Mouse (Mus musculus): ENCODE results near the gene Cand1.
A peak's percentile ranks its signal among the peaks of the same experiment; 100 is the strongest.

Cand1 gene

GRCm38 (mm10) chr10:119211251-119211650 lies 28.6 kb downstream of the Cand1 start:
- DNase-seq (ENCODE audit: low spot score), result no peak

GRCm38 (mm10) chr10:119206309-119206932 lies 33.4 kb downstream of the Cand1 start:
- DNase-seq (ENCODE audit: low spot score), result no peak

- DNase-seq (ENCODE audit: low spot score), result no peak
These were observed 34.6 kb downstream of the Cand1 start for GRCm38 (mm10) chr10:119205229-119205628.

- no peak for DNase-seq (ENCODE audit: low spot score)
These were observed 35.4 kb downstream of the Cand1 start for GRCm38 (mm10) chr10:119204334-119204946.

GRCm38 (mm10) chr10:119199864-119200263 lies 40.0 kb downstream of the Cand1 start:
- DNase-seq (ENCODE audit: low spot score), result no peak

- DNase-seq (ENCODE audit: low spot score), result no peak
These were observed 41.5 kb downstream of the Cand1 start for GRCm38 (mm10) chr10:119198186-119198880.

GRCm38 (mm10) chr10:119197621-119198150 lies 42.2 kb downstream of the Cand1 start:
- no peak for DNase-seq (ENCODE audit: low spot score)

- DNase-seq (ENCODE audit: low spot score), result peak; percentile 18
These were observed 47.1 kb downstream of the Cand1 start for GRCm38 (mm10) chr10:119192598-119193372.

- no peak for DNase-seq (ENCODE audit: low spot score)
These were observed 52.1 kb downstream of the Cand1 start for GRCm38 (mm10) chr10:119187720-119188119.

- no peak for DNase-seq (ENCODE audit: low spot score)
These were observed 70.2 kb downstream of the Cand1 start for GRCm38 (mm10) chr10:119169656-119170055.

- DNase-seq (ENCODE audit: low spot score), result no peak
These were observed 70.6 kb downstream of the Cand1 start for GRCm38 (mm10) chr10:119169237-119169636.

GRCm38 (mm10) chr10:119168791-119169190 lies 71.1 kb downstream of the Cand1 start:
- no peak for DNase-seq (ENCODE audit: low spot score)

GRCm38 (mm10) chr10:119167858-119168257 lies 72.0 kb downstream of the Cand1 start:
- DNase-seq (ENCODE audit: low spot score), result no peak

GRCm38 (mm10) chr10:119165051-119165450 lies 74.8 kb downstream of the Cand1 start:
- no peak for DNase-seq (ENCODE audit: low spot score)

GRCm38 (mm10) chr10:119161820-119162382 lies 78.0 kb downstream of the Cand1 start:
- no peak for DNase-seq (ENCODE audit: low spot score)

- DNase-seq (ENCODE audit: low spot score), result no peak
These were observed 79.7 kb downstream of the Cand1 start for GRCm38 (mm10) chr10:119160161-119160560.

GRCm38 (mm10) chr10:119149261-119149660 lies 90.6 kb downstream of the Cand1 start:
- no peak for DNase-seq (ENCODE audit: low spot score)
